Mouse (Mus musculus): ENCODE measurements around the gene Nfkb2. TPM values are rescaled to one million over a fixed set of nuclear protein-coding genes. Genes with fewer than 3 reads are reported as not detected.

Nfkb2 gene
- polyA plus RNA-seq, 1 experiment: 5.5 TPM

GRCm38 (mm10) chr19:46326756-46327305 lies 22.7 kb downstream of the Nfkb2 start, which contains the start of gene Psd:
TSS of gene Psd (minus strand) at chr19:46327156.
- Histone ChIP-seq H3K4me1 (ENCODE audit: control insufficient read depth) (peaks cover 52% of the 10 kb centered on the region), H3K36me3 (ENCODE audit: control insufficient read depth) (peaks cover 19% of the 10 kb centered on the region), H3K4me3 (replicated peaks) (peak within 1 kb of the TSS; percentile 73), H3K27me3 (ENCODE audit: control insufficient read depth) (peaks cover 67% of the 10 kb centered on the region), H3K9me3 (ENCODE audit: control insufficient read depth, low read length) (no peaks in the 10 kb centered on the region)
- TF ChIP-seq GATA1 (IDR thresholded peaks at IDR 0.05; ENCODE audit: low read length): no peak
- TF ChIP-seq TAL1 (IDR thresholded peaks at IDR 0.05; ENCODE audit: low read length): no peak

- Histone ChIP-seq H3K36me3 (ENCODE audit: control insufficient read depth) (peaks cover 27% of the 10 kb centered on the region), H3K4me1 (ENCODE audit: control insufficient read depth) (peaks cover 54% of the 10 kb centered on the region), H3K4me3 (replicated peaks) (peak overlapping the region; percentile 73), H3K27me3 (ENCODE audit: control insufficient read depth) (peaks cover 60% of the 10 kb centered on the region), H3K9me3 (ENCODE audit: control insufficient read depth, low read length) (no peaks in the 10 kb centered on the region)
- TF ChIP-seq TAL1 (IDR thresholded peaks at IDR 0.05; ENCODE audit: low read length): no peak
- TF ChIP-seq GATA1 (IDR thresholded peaks at IDR 0.05; ENCODE audit: low read length): no peak
Measured at GRCm38 (mm10) chr19:46327531-46328064, 23.5 kb downstream of the Nfkb2 start.

GRCm38 (mm10) chr19:46328081-46329030 lies 24.2 kb downstream of the Nfkb2 start, which contains the start of gene Fbxl15:
TSS of gene Fbxl15 (plus strand) at chr19:46328184.
- H3K4me1 ChIP-seq (ENCODE audit: control insufficient read depth): peaks cover 55% of the 10 kb centered on the region
- peak; percentile 11; the same call in 1 of the 2 replicates for TF ChIP-seq GATA1 (IDR thresholded peaks at IDR 0.05; ENCODE audit: low read length)
- no peak for TF ChIP-seq TAL1 (IDR thresholded peaks at IDR 0.05; ENCODE audit: low read length)
- peaks cover 52% of the 10 kb centered on the region for H3K27me3 ChIP-seq (ENCODE audit: control insufficient read depth)
- no peaks in the 10 kb centered on the region for H3K9me3 ChIP-seq (ENCODE audit: control insufficient read depth, low read length)
- H3K36me3 ChIP-seq (ENCODE audit: control insufficient read depth): peaks cover 27% of the 10 kb centered on the region
- H3K4me3 ChIP-seq (replicated peaks): peak within 1 kb of the TSS; percentile 73

- peaks cover 44% of the 10 kb centered on the region for H3K27me3 ChIP-seq (ENCODE audit: control insufficient read depth)
- peak overlapping the region; percentile 73 for H3K4me3 ChIP-seq (replicated peaks)
- peaks cover 27% of the 10 kb centered on the region for H3K36me3 ChIP-seq (ENCODE audit: control insufficient read depth)
- H3K4me1 ChIP-seq (ENCODE audit: control insufficient read depth): peaks cover 55% of the 10 kb centered on the region
- no peaks in the 10 kb centered on the region for H3K9me3 ChIP-seq (ENCODE audit: control insufficient read depth, low read length)
- no peak for TF ChIP-seq GATA1 (IDR thresholded peaks at IDR 0.05; ENCODE audit: low read length)
- no peak for TF ChIP-seq TAL1 (IDR thresholded peaks at IDR 0.05; ENCODE audit: low read length)
Measured at GRCm38 (mm10) chr19:46329031-46329641, 25.0 kb downstream of the Nfkb2 start.

- Histone ChIP-seq H3K4me3 (replicated peaks) (peak overlapping the region; percentile 73), H3K27me3 (ENCODE audit: control insufficient read depth) (peaks cover 36% of the 10 kb centered on the region), H3K9me3 (ENCODE audit: control insufficient read depth, low read length) (no peaks in the 10 kb centered on the region), H3K4me1 (ENCODE audit: control insufficient read depth) (peaks cover 52% of the 10 kb centered on the region), H3K36me3 (ENCODE audit: control insufficient read depth) (peaks cover 27% of the 10 kb centered on the region)
- no peak for TF ChIP-seq TAL1 (IDR thresholded peaks at IDR 0.05; ENCODE audit: low read length)
- no peak for TF ChIP-seq GATA1 (IDR thresholded peaks at IDR 0.05; ENCODE audit: low read length)
Measured at GRCm38 (mm10) chr19:46329951-46330350, 25.8 kb downstream of the Nfkb2 start.

- TF ChIP-seq TAL1 (IDR thresholded peaks at IDR 0.05; ENCODE audit: low read length) (no peak), GATA1 (IDR thresholded peaks at IDR 0.05; ENCODE audit: low read length) (no peak)
- Histone ChIP-seq H3K4me3 (replicated peaks) (no peak overlapping the region), H3K9me3 (ENCODE audit: control insufficient read depth, low read length) (no peaks in the 10 kb centered on the region), H3K4me1 (ENCODE audit: control insufficient read depth) (peaks cover 50% of the 10 kb centered on the region), H3K27me3 (ENCODE audit: control insufficient read depth) (peaks cover 29% of the 10 kb centered on the region), H3K36me3 (ENCODE audit: control insufficient read depth) (peaks cover 29% of the 10 kb centered on the region)
Measured at GRCm38 (mm10) chr19:46330696-46331095, 26.6 kb downstream of the Nfkb2 start.

- H3K36me3 ChIP-seq (ENCODE audit: control insufficient read depth): peaks cover 32% of the 10 kb centered on the region
- no peaks in the 10 kb centered on the region for H3K9me3 ChIP-seq (ENCODE audit: control insufficient read depth, low read length)
- H3K4me3 ChIP-seq (replicated peaks): no peak overlapping the region
- peaks cover 22% of the 10 kb centered on the region for H3K27me3 ChIP-seq (ENCODE audit: control insufficient read depth)
- H3K4me1 ChIP-seq (ENCODE audit: control insufficient read depth): peaks cover 47% of the 10 kb centered on the region
- TF ChIP-seq GATA1 (IDR thresholded peaks at IDR 0.05; ENCODE audit: low read length): no peak
- TF ChIP-seq TAL1 (IDR thresholded peaks at IDR 0.05; ENCODE audit: low read length): no peak
Measured at GRCm38 (mm10) chr19:46331326-46331725, 27.2 kb downstream of the Nfkb2 start.

GRCm38 (mm10) chr19:46331936-46332335 lies 27.8 kb downstream of the Nfkb2 start:
- TF ChIP-seq GATA1 (IDR thresholded peaks at IDR 0.05; ENCODE audit: low read length) (no peak), TAL1 (IDR thresholded peaks at IDR 0.05; ENCODE audit: low read length) (no peak)
- Histone ChIP-seq H3K4me3 (replicated peaks) (no peak overlapping the region), H3K27me3 (ENCODE audit: control insufficient read depth) (peaks cover 16% of the 10 kb centered on the region), H3K9me3 (ENCODE audit: control insufficient read depth, low read length) (no peaks in the 10 kb centered on the region), H3K36me3 (ENCODE audit: control insufficient read depth) (peaks cover 33% of the 10 kb centered on the region), H3K4me1 (ENCODE audit: control insufficient read depth) (peaks cover 44% of the 10 kb centered on the region)

All from erythroblast, embryonic 14.5 days (primary cell).